Mouse (Mus musculus): ENCODE measurements around the gene Erp27.

- no peak for TF ChIP-seq CTCF (IDR thresholded peaks at IDR 0.05)
- TF ChIP-seq EP300 (IDR thresholded peaks at IDR 0.05) = no peak
Measured at GRCm38 (mm10) chr6:136950171-136950570, 28.2 kb upstream of the Erp27 start.
